Mouse (Mus musculus) B cell, adult 67 days (primary cell): ENCODE data around the gene Zswim5. TPM values are rescaled to one million over a fixed set of nuclear protein-coding genes. Genes with fewer than 3 reads are reported as not detected.

Source experiments
- total RNA-seq, 2 experiments: library from RNA; stranded (reverse); gene quantifications; 4 replicates each; pipeline ENCODE4 v1.2.4; 2023

Zswim5 gene
- total RNA-seq, result not detected

DNA sequence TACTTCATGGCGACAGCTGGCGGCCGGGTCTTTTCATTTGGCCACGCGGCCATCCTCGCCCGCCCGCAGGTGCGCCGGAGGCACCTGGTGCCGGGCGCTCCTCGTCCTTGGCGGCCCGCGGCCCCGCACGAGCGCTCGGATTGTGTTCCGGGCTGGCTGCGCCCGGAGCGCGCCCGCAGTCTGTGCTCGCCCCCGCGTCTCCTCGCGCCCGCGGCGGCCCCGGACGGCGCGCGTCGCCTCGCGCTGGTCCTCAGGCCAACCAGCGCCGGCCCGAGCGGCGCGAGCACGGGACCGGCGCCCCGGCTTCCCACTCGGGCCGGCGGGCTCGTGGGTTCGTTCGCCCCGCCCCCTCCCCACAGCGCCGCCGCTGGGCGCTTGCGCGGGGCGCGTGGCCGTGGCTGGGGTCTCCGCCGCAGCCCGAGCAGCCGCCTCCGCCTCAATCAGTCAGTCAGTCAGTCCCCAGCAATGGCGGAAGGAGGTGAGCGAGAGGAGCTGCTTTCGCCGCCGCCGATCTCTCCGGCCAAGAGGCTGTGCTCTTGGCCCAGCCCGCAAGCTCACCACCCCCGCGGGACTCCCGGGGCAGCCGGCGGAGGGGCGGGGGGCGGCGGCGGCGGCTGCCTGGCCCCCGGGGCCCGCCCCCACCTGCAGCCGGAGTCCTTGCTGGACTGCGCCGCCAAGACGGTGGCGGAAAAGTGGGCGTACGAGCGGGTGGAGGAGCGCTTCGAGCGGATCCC is at the start of gene Zswim5:
Zswim5 (plus strand) TSS at position 382 of the 734 bp plus-strand sequence.

DNA sequence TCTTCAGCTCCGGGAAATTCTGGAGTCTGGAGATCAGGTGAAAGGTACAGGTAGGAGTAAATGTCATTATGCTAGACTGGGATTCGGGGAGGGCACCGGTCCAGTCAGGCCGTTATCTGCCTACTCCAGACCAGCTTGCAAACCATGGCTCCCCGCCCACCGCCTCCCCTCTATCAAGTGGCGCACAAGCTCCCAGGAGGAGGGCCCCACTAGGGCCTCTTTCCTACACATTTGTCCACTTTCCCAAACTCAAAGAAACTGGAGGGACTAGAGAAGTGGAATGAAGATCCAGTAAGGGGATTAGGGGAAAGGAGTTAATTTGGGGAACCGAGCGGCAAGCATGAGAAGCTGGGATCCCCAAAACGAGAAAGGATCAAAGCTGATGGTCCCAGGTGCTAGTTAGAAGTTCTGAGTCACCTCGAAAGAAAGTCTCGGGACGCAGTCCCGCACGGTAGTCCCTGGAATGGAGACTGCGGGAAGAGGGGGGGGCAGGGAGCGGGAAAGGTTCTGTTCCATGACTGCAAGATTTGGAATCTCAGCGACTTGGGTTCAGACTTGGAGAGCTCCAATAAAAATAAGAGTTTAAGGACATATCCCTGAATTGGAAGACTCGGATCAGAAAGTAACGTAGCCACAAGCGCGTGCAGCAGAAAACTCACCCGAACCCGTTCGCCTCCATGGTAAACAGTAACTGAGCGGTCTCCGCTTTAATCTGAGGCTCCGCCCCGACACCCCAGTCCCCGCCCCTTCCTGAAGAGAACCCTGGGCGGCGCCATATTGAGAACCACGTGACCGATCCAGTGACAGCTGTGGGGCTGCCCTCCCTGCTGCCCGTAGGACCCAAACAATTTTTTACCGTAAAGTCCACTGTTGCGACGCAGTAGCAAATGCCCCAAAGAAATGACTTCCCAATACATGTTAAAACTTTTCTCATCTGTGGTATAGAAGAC is 116.8 kb downstream of the Zswim5 start, which contains the start of gene Urod:
Urod (minus strand) TSS at position 742 of the 950 bp plus-strand sequence.

DNA sequence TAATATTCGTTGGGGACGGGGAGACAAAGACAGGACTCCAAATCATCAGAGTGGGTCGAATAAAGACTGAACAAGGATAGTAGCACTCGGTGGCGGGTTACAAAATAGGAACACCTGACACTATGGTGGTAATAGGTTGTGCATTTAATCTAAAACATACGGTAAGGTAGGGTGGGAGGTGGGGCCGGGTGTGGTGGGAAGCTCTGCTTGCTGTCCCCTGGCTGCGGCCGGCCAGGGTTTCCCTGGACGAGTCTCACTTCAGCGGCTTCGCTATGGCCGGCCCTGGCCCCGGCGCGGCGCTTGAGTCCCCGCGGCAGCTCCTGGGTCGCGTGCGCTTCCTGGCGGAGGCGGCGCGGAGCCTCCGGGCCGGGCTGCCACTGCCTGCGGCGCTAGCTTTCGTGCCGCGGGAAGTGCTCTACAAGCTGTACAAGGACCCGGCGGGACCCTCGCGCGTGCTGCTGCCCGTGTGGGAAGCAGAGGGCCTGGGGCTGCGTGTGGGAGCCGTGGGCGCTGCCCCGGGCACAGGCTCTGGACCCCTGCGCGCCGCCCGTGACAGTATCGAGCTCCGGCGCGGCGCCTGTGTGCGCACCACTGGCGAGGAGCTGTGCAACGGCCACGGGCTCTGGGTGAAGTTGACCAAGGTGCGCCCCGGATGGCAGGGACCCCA is 118.1 kb downstream of the Zswim5 start, which contains the start of gene Hectd3:
Hectd3 (plus strand) TSS at position 187 of the 667 bp plus-strand sequence.

DNA sequence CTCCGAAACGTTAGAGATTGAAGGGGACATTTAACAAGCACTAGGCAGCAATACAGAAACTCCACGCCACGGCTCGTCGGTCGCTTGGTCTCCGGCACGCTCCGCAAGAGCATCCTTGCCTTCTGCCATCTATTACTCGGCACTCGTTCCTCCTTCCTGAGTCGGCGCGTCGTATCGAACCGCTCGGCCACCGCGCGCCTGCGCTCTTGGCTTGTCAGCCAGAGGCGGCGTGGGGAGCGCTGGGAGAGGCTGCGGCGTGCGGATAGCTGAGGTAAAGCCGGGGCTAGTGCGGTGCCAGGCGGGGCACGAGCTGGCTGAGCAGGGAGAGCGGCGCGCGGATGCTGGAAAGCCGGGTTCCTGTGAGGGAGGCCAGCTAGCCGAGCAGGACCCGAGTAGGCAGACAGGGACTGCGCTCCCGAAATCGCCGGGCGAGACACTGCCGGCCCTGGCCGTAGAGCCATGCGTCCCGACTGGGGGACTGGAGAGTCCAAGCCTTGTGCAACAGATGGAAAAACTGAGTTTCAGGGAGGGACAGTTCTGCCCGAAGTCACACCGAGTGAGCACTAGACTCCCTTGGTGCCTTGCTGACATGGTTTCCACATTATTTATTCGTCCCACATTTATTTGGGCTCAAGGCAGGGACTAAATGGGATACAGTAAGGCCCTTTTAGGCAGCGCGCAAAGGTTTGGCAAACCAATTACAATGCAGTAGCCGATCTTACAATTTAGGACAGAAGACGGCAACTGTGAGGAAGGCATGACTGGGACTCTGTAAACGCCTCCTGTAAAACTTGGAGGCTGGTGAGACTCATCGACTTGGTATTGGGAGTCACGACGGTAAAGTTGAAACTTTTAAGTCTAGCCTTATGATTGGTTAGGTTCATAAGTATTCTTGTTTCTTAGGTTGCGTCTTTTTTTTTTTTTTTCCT is 142.3 kb downstream of the Zswim5 start, which contains the start of gene Eif2b3:
Eif2b3 (plus strand) TSS at position 197 of the 929 bp plus-strand sequence.

Other genes with a start within 250 kb of the Zswim5 start
- 10 to 100 TPM; 62.3 to 75.8 TPM for gene Nasp, start 249.4 kb upstream of the Zswim5 start, total RNA-seq
- gene Akr1a1, start 225.7 kb upstream of the Zswim5 start, total RNA-seq, result 100 to 1,000 TPM; 187 to 188 TPM
- 100 to 1,000 TPM; 149 to 152 TPM for gene Prdx1, start 191.8 kb upstream of the Zswim5 start, total RNA-seq
- gene Mmachc, start 169.0 kb upstream of the Zswim5 start, total RNA-seq, result 1 to 10 TPM; 4.8 to 5.6 TPM
- gene Ccdc163, start 168.9 kb upstream of the Zswim5 start, total RNA-seq, result 10 to 100 TPM; 27.1 to 29.6 TPM
- 10 to 100 TPM; 12.4 to 13.5 TPM for gene Tesk2, start 156.4 kb upstream of the Zswim5 start, total RNA-seq
- 10 to 100 TPM; 52.3 to 58.0 TPM for gene Toe1, start 69.7 kb upstream of the Zswim5 start, total RNA-seq
- gene Mutyh, start 69.7 kb upstream of the Zswim5 start, total RNA-seq, result 10 to 100 TPM; 19.0 to 24.1 TPM
- gene Hpdl, start 55.7 kb upstream of the Zswim5 start, total RNA-seq, result not detected
- 10 to 100 TPM; 52.1 to 57.3 TPM for gene Urod, start 117.0 kb downstream of the Zswim5 start, total RNA-seq
- gene Hectd3, start 117.9 kb downstream of the Zswim5 start, total RNA-seq, result 10 to 100 TPM; 48.4 to 52.1 TPM
- gene Eif2b3, start 142.0 kb downstream of the Zswim5 start, total RNA-seq, result 10 to 100 TPM; 29.2 to 32.0 TPM
- under 1 TPM in 1 of 2 experiments, not detected in 1; 0.32 TPM for gene Ptch2, start 218.7 kb downstream of the Zswim5 start, total RNA-seq
- gene Btbd19, start 248.3 kb downstream of the Zswim5 start, total RNA-seq, result 10 to 100 TPM; 23.6 to 24.9 TPM
- under 1 TPM in 1 of 2 experiments, not detected in 1; 0.58 TPM for gene Tctex1d4, start 249.4 kb downstream of the Zswim5 start, total RNA-seq